Mouse (Mus musculus) ES-E14 (cell line): ENCODE measurements around the gene Sowahb. TPM values are rescaled to one million over a fixed set of nuclear protein-coding genes. Genes with fewer than 3 reads are reported as not detected.

ENCODE experiments used
- DNase-seq: peaks from one replicate; pipeline ENCODE4 v3.0.0-alpha.2; 2013; ENCODE audit warnings: low read depth, low spot score
- H3K27ac ChIP-seq: 2 replicates; pipeline ENCODE4 v1.5.1; 2012; ENCODE audit warnings: low read depth, mild to moderate bottlenecking, low read length, moderate library complexity, mixed read lengths; ENCODE audit not compliant: poor library complexity, insufficient read depth, severe bottlenecking
- H3K36me3 ChIP-seq: 2 replicates; pipeline ENCODE4 v1.6.1; 2012; ENCODE audit warnings: mild to moderate bottlenecking, low read length, moderate library complexity, mixed read lengths; ENCODE audit not compliant: control insufficient read depth, poor library complexity, insufficient read depth, severe bottlenecking
- H3K4me1 ChIP-seq, 2 experiments: fragments of 150-350 bp in 1 of 2; sonication (generic) in 1 of 2; 2 replicates each; pipeline ENCODE4 v1.6.1; 2012; ENCODE audit warnings: low read length in 2 of 2, mild to moderate bottlenecking in 1 of 2, mixed read lengths in 1 of 2; ENCODE audit not compliant: control insufficient read depth in 2 of 2, insufficient read depth in 2 of 2, poor library complexity in 1 of 2
- H3K4me3 ChIP-seq, 2 experiments: fragments of 150-350 bp in 1 of 2; sonication (generic) in 1 of 2; 2 replicates each; pipeline ENCODE4 v1.5.1; 2012; ENCODE audit warnings: low read length in 2 of 2, low read depth in 1 of 2, mild to moderate bottlenecking in 1 of 2, mixed read lengths in 1 of 2; ENCODE audit not compliant: insufficient read depth in 1 of 2, poor library complexity in 1 of 2, severe bottlenecking in 1 of 2
- H3K9ac ChIP-seq: 2 replicates; pipeline ENCODE4 v1.6.1; 2012; ENCODE audit warnings: low read depth, mild to moderate bottlenecking, low read length, mixed read lengths; ENCODE audit not compliant: poor library complexity, insufficient read depth, severe bottlenecking
- H3K9me3 ChIP-seq: fragments of 150-350 bp; sonication (generic); 2 replicates; pipeline ENCODE4 v1.6.1; 2012; ENCODE audit warnings: low read depth, mild to moderate bottlenecking, low read length; ENCODE audit not compliant: control insufficient read depth, insufficient read depth
- CHD2 ChIP-seq: IDR thresholded peaks from 2 replicates; pipeline ENCODE4 v1.6.1; 2014; ENCODE audit warnings: mild to moderate bottlenecking, low read depth, low read length, inconsistent platforms
- HCFC1 ChIP-seq: IDR thresholded peaks from 2 replicates; pipeline ENCODE4 v1.6.1; 2012; ENCODE audit warnings: low read length, inconsistent platforms, borderline replicate concordance; ENCODE audit not compliant: insufficient read depth
- MAFK ChIP-seq: IDR thresholded peaks from 2 replicates; pipeline ENCODE4 v1.6.1; 2014; ENCODE audit warnings: mild to moderate bottlenecking, low read depth, low read length, inconsistent platforms; ENCODE audit not compliant: insufficient read depth
- ZC3H11A ChIP-seq: IDR thresholded peaks from 2 replicates; pipeline ENCODE4 v1.6.1; 2012; ENCODE audit warnings: low read depth, mild to moderate bottlenecking, inconsistent platforms, low read length, borderline replicate concordance
- ZNF384 ChIP-seq: IDR thresholded peaks from 2 replicates; pipeline ENCODE4 v1.6.1; 2012; ENCODE audit warnings: low read depth, low read length, inconsistent platforms
- in situ Hi-C, 2 experiments: fragments of 600-800 bp; cut with MboI; formaldehyde crosslinking; loops; one replicate each; pipeline ENCODE4 v1.15.1; 2025; ENCODE audit warnings: low sequenced_read_pairs in 2 of 2, inconsistent platforms in 1 of 2; ENCODE audit not compliant: unreplicated experiment in 2 of 2
- total RNA-seq: library from RNA; depleted of rRNA; stranded (reverse); fragments of 300-350 nt; gene quantifications from 2 replicates; pipeline ENCODE4 v1.2.3, GENCODE M21; 2012

Gene Sowahb
- total RNA-seq, 1 experiment = 1.9 TPM

GRCm38 (mm10) chr5:93043688-93044583, 886 bp downstream of the Sowahb start:
- Histone ChIP-seq H3K27ac (no peak overlapping the region), H3K9ac (peak overlapping the region; percentile 38), H3K36me3 (no peaks in the 10 kb centered on the region), H3K4me3 (peak overlapping the region; percentile 69 to 77), H3K9me3 (no peaks in the 10 kb centered on the region), H3K4me1 (peaks cover 2 to 8% of the 10 kb centered on the region in 2 experiments)
- no peak for DNase-seq
- in situ Hi-C loops = no loop called here
- no peak for TF ChIP-seq ZC3H11A
- TF ChIP-seq HCFC1 = no peak
- TF ChIP-seq ZNF384 = no peak
- no peak for TF ChIP-seq MAFK
- no peak for TF ChIP-seq CHD2

DNA sequence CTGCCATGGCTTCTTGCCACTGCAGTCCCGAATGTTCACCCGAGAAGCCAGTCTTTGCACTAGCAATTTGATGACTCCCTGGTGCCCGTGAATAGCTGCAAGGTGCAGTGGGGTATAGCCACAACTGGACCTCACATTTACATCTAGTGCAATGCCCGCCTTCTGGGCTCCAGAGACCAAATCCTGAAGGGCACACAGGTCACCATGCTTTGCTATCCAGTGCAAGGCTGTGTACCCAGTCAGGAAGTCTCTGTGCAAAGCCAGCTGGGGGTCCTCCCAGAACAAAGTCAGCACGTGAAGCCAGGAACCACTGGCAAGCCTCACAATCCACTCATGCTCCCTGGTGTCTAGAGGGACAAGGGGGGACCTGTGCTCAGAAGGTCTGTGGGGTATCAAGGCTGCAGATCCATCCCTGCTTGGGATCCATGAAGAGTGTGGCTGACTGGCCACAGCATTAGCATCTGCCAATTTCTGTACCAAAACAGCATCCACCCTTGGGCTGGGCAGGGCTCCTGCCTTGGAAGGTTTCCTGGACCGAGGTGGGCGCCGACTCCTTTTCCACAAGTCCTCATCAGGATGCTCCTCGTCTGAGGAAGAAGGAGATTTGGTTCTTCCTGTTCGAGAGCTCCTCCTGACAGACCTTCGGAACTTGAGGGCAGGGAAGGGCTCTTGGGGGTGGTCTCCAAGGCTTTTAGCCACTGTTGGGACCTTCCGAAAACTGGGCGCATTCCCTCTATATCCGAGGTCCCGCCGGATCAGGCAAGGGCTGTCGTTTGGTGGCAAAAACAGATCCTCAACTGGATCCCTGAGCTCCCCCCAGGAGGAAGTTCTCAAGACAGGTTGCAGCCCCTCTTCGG, 1.8 kb downstream of the Sowahb start:
- peak overlapping the region; percentile 69 to 77; a peak in 2 of 4 replicates for H3K4me3 ChIP-seq
- H3K4me1 ChIP-seq = peaks cover 2 to 8% of the 10 kb centered on the region in 2 experiments
- no peak for TF ChIP-seq HCFC1
- no peak for TF ChIP-seq ZNF384
- TF ChIP-seq ZC3H11A = no peak
- TF ChIP-seq MAFK = no peak
- no peak for TF ChIP-seq CHD2
- H3K9ac ChIP-seq = no peak overlapping the region
- no peak overlapping the region for H3K27ac ChIP-seq
- in situ Hi-C loops = no loop called here
- no peaks in the 10 kb centered on the region for H3K36me3 ChIP-seq
- H3K9me3 ChIP-seq = no peaks in the 10 kb centered on the region
- DNase-seq = no peak

DNA sequence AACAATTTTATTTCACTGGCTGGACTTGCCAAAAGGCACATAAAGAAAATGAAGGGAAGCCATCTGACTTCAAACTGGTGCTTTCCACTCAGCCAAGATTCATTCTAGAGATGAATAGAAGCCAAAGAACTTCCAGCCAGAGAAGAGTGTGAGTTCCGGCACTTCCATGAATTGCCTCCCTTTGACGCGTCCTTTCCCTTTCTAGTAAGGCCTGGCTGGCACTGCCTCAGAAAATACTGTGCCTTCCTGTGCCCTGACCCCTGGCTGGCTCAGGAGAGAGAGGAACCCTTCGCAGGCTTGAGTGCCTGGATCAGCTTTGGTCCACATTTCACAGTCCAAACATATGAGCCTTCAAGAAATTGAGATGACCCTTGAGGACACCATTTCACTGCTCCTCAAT, 2.8 kb downstream of the Sowahb start:
- DNase-seq = no peak
- TF ChIP-seq ZC3H11A = no peak
- no peak for TF ChIP-seq ZNF384
- no peak for TF ChIP-seq HCFC1
- no peak for TF ChIP-seq CHD2
- no peak for TF ChIP-seq MAFK
- in situ Hi-C loops = no loop called here
- Histone ChIP-seq H3K36me3 (no peaks in the 10 kb centered on the region), H3K9ac (no peak overlapping the region), H3K27ac (no peak overlapping the region), H3K9me3 (no peaks in the 10 kb centered on the region), H3K4me3 (no peak overlapping the region), H3K4me1 (peaks cover 2 to 12% of the 10 kb centered on the region in 2 experiments)

GRCm38 (mm10) chr5:93041276-93041675, 3.5 kb downstream of the Sowahb start:
- Histone ChIP-seq H3K4me3 (no peak overlapping the region), H3K27ac (no peak overlapping the region), H3K36me3 (no peaks in the 10 kb centered on the region), H3K4me1 (peaks cover 2 to 15% of the 10 kb centered on the region in 2 experiments), H3K9ac (no peak overlapping the region), H3K9me3 (no peaks in the 10 kb centered on the region)
- in situ Hi-C loops = no loop called here
- DNase-seq = no peak
- no peak for TF ChIP-seq HCFC1
